Mouse (Mus musculus): ENCODE results near the gene Ufc1.

Ufc1 gene

GRCm38 (mm10) chr1:171271196-171271595 lies 23.6 kb downstream of the Ufc1 start:
- no peak for DNase-seq (ENCODE audit: low spot score)

GRCm38 (mm10) chr1:171270573-171270900 lies 24.3 kb downstream of the Ufc1 start:
- DNase-seq (ENCODE audit: low spot score) = peak; percentile 71

DNA sequence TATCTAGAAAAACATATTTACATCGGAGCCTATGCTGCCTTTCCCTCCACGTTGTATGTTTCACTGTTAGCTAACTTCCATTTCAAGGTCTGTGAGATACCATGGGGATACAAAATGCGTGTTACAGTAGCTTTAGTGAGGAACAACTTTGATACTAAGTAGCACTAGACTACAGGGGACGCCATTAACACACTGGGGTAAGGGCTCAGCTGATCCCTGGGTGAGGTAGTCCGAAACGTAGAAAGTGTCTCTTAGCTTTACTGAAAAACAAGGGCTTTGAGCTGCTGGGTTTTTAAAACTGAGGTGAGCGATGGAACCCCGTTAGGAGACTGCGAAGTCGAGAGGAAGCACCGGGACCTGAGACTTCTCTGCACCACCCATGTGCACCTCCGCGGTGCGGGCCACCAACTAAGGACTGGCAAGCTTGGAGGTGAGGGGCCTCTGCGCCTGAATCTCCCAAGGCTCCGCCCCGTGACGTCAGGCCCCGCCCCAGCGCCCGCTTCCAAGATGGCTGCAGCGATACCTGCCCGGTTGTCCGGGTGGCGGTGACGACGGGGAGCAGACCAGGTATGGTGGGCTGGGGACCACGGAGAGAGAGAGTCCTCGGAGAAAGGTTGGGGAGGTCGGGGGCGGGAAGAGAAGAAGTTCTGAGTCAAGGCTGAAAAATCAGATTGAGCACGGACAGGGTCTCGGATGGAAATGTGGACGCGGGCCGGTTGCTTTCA lies 24.8 kb downstream of the Ufc1 start, which contains the start of gene B4galt3:
Gene B4galt3, plus strand, starts transcription at position 481 of the 725 bp plus-strand sequence.
- peak; percentile 99 for DNase-seq (ENCODE audit: low spot score)

DNA sequence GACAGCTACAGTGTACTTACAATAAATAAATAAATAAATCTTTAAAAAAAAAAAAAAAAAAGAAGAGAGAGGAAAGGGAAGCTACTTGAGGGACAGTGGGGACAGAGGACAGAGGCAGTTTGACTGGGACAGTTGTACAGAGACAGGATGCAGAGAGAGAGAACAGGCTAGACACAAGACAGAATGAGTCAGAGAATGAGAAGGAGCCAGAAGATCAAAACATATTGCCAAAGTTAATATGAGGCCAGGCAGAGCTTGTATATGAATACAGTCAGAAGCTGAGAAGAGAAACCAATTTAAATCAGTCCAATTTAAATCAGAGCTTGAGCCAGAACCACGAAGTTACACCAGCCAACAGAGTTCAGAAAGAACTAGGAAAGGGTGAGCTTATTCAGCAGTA lies 26.5 kb downstream of the Ufc1 start:
- no peak for DNase-seq (ENCODE audit: low spot score)

DNA sequence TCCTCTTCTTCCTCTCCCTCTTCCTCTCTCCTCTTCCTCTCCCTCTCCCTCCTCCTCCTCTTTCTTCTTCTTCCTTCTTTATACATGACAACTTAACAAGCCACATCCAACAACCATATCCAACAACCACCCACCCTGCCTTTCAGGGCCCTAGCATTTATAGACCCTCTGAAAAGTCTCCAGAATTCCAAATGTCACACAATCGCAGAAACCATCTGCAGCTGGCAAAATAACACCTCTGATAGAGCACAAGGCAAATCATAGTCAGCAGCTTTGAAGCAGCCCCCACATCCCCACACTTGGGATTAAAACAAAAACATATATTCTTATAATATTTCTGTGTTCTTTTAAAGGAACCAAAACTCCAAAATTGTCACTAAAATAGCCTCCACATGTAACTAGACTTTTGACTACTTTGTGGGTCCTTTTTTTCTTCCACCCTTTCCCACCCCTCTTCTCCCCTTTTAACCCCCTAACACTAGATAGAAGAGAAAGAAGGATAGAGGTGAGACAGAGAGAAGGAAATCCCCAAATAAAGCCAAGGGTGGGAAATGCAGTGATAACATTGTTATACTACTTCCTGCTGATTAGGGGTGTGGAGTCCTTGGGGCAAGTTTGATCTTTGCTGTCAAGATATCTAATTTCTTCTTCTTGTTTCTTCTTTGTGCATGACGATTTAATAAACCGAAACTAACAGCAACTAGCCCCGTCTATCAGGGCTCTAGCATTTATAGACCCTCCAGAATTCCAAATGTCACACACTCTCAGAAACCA lies 28.7 kb downstream of the Ufc1 start:
- DNase-seq (ENCODE audit: low spot score) = no peak

- DNase-seq (ENCODE audit: low spot score) = no peak
Observed at GRCm38 (mm10) chr1:171263666-171264461, 31.0 kb downstream of the Ufc1 start.

DNA sequence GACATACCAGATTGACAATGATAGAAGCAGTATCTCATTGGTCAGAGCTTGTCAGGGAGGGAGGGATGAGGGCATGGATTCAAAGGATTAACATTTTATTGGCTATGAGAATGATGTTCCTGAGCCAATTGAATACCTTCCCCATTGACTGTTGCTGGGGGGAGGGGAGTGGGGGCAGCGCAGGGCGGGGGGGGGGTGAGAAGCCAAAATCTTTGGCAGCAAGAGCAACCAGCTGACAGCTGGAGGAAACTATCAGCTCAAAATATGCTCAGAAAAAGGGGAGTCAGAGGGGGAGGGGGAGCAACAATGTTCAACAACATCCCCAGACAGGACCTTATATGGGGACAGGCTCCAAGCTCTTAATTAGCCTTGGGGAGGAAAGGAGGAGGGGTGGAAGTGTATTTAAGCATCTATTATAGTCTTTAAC lies 31.6 kb downstream of the Ufc1 start:
- DNase-seq (ENCODE audit: low spot score) = no peak

- no peak for DNase-seq (ENCODE audit: low spot score)
Observed at GRCm38 (mm10) chr1:171262594-171263130, 32.2 kb downstream of the Ufc1 start.

DNA sequence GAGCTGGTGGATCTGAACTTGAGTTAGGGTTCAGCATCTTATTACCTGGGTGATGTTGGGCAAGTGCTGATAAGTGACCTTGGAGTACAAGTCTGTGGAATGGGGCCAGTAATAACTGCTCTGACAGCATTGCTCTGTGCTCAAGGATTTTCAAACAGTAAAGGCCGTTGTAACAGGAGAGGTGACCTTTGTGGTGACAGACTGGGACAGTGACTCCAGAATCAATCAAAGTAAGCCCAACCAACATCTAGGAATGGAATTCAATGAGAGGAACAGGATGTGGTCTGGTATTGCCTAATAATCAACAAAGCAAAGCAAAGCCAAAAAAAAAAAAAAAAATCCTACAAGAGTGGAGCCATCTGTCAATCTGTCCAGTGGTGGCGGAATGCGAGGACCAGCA lies 34.5 kb downstream of the Ufc1 start:
- no peak for DNase-seq (ENCODE audit: low spot score)

- no peak for DNase-seq (ENCODE audit: low spot score)
Observed at GRCm38 (mm10) chr1:171258921-171259320, 35.9 kb downstream of the Ufc1 start.

GRCm38 (mm10) chr1:171257781-171258180 lies 37.0 kb downstream of the Ufc1 start:
- DNase-seq (ENCODE audit: low spot score) = no peak

GRCm38 (mm10) chr1:171256937-171257548 lies 37.8 kb downstream of the Ufc1 start:
- peak; percentile 71 for DNase-seq (ENCODE audit: low spot score)

DNA sequence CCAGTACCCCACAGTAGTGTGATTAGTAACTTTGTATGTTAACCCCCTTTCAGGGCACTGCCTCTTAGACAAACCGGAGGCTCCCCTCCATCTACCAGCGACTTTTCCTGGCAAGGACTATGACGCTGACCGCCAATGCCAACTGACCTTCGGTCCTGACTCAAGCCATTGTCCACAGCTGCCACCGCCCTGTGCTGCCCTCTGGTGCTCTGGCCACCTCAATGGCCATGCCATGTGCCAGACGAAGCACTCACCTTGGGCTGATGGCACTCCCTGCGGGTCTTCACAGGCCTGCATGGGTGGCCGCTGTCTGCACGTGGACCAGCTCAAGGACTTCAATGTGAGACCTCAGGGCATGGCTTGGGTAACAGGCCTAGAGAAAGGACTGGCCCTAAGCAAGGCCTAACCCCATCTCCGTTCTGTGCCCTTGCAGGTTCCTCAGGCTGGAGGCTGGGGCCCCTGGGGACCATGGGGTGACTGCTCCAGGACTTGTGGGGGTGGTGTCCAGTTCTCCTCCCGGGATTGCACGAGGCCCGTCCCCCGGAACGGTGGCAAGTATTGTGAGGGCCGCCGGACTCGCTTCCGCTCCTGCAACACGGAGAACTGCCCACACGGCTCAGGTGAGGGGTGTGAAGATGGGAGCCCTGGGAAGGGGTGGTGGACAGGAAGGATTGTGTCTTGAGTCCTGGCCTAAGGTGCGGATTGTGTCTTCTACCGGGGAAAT lies 38.6 kb downstream of the Ufc1 start:
- DNase-seq (ENCODE audit: low spot score) = no peak

- no peak for DNase-seq (ENCODE audit: low spot score)
Observed at GRCm38 (mm10) chr1:171252415-171252814, 42.4 kb downstream of the Ufc1 start.

GRCm38 (mm10) chr1:171251594-171252324 lies 43.1 kb downstream of the Ufc1 start:
- DNase-seq (ENCODE audit: low spot score) = peak; percentile 68

DNA sequence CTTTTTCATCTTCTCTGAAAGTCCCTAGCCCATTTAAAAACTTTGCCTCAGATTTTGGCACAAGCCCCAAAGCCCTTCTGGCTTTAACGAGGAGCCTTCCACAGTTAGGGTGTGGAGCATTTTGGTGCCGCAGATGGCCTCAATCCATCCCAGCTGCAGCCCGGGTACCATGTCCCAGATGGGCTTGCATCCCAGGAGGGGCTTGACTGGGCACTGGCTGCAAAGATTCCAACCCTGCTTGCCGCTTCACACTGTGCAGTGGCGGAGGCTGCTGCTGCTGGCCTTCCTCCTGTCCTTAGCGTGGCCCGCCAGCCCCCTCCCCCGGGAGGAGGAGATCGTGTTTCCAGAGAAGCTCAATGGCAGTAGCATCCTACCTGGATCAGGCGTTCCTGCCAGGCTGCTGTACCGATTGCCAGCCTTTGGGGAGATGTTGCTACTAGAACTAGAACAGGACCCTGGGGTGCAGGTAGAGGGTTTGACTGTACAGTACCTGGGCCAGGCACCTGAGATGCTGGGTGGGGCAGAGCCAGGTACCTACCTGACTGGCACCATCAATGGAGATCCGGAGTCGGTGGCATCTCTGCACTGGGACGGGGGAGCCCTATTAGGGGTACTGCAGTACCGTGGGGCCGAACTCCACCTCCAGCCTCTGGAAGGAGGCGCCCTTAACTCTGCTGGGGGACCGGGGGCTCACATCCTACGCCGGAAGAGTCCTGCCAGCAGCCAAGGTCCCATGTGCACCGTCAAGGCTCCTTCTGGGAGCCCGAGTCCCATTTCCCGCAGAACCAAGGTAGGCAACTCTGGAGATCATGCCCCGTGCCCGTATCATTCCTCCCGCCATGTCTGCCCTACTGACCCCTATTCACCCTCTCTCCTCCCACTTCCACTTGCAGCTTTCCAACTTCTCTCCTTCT lies 43.9 kb downstream of the Ufc1 start, which contains the start of gene Ndufs2:
Gene Ndufs2, minus strand, starts transcription at position 709 of the 914 bp plus-strand sequence.
- no peak for DNase-seq (ENCODE audit: low spot score)

GRCm38 (mm10) chr1:171249913-171250600 lies 44.8 kb downstream of the Ufc1 start, which contains the start of gene Adamts4:
Gene Adamts4 (plus strand): TSS chr1:171250421.
- peak; percentile 63 for DNase-seq (ENCODE audit: low spot score)

DNA sequence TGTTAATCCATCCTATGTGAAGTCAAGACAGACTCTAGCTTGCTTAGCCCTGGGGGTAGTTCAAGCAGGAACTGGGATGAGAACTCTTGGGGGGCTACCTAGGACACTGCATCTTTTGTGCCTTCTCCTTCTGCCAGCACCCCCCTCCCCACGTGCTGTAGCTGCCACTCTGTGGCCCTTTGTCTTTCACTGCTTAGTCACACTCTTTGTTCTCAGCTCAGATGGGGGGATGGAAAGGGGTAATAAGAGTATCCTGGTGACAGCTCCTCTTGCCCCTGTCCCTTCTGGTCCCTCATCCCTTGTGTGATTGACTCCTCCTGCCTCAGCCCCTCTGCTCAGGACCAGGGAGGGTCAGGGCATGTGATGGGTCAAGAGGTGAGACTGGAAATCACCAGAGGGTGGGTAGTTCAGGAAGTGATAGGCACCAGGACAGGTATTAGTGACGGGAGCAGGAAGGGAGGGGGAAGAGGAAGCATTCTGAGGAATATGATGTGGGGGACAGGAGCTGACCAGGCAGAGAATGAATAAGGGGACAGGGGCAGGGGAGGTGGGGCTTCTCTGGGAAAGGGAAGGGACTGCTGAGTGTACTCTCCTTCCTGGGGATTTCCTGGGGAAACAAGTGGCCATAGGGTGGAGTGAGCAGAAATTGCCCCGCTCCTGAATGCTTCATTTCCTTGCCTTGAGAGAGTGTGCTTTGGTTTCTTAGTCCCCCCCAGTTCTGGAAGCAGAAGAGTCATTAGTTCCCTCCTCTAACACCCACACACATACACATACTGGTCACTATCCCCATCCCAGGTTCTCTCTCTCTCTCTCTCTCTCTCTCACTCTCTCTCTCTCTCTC lies 46.2 kb downstream of the Ufc1 start:
- no peak for DNase-seq (ENCODE audit: low spot score)
